Mouse (Mus musculus) CH12.LX (cell line): ENCODE results near the gene Mxra7. TPM values are rescaled to one million over a fixed set of nuclear protein-coding genes. Genes with fewer than 3 reads are reported as not detected.

Source experiments
- DNase-seq: peaks from one replicate; pipeline ENCODE4 v3.0.0-alpha.2; 2013; ENCODE audit errors: extremely low read depth
- H3K27ac ChIP-seq: 2 replicates; pipeline ENCODE4 v1.5.1; 2012; ENCODE audit warnings: low read depth, mild to moderate bottlenecking, control low read depth, moderate library complexity; ENCODE audit not compliant: insufficient read depth
- H3K27me3 ChIP-seq: replicated peaks from 2 replicates; pipeline ENCODE3; 2012; ENCODE audit warnings: inconsistent platforms
- H3K36me3 ChIP-seq, 2 experiments: replicated peaks in 1 of 2; 2 replicates each; pipeline versions ENCODE3 to v1.6.1; 2012; ENCODE audit warnings: inconsistent platforms in 1 of 2, low read length in 1 of 2, mild to moderate bottlenecking in 1 of 2, mixed read lengths in 1 of 2, moderate library complexity in 1 of 2; ENCODE audit not compliant: control insufficient read depth in 1 of 2, insufficient read depth in 1 of 2
- H3K4me1 ChIP-seq, 2 experiments: 2 replicates each; pipeline ENCODE4 v1.6.1; 2012; ENCODE audit warnings: inconsistent platforms in 1 of 2, moderate library complexity in 1 of 2; ENCODE audit not compliant: insufficient read depth in 2 of 2, control insufficient read depth in 1 of 2
- H3K4me2 ChIP-seq: 2 replicates; pipeline ENCODE4 v1.6.1; 2012; ENCODE audit warnings: low read depth, mild to moderate bottlenecking, control low read depth; ENCODE audit not compliant: poor library complexity, insufficient read depth, severe bottlenecking
- H3K4me3 ChIP-seq, 3 experiments: fragments of 150-350 bp in 1 of 3; sonication (generic) in 1 of 3; replicated peaks in 1 of 3; 2 replicates each; pipeline versions ENCODE3 to v1.5.1; 2011 to 2012; ENCODE audit warnings: low read depth in 2 of 3, low read length in 2 of 3, mild to moderate bottlenecking in 2 of 3, moderate library complexity in 2 of 3, control low read depth in 1 of 3, improper control_type of control experiment in 1 of 3, inconsistent platforms in 1 of 3, mixed read lengths in 1 of 3; ENCODE audit not compliant: poor library complexity in 1 of 3
- H3K79me2 ChIP-seq: replicated peaks from 2 replicates; pipeline ENCODE4 v1.6.1; 2012; ENCODE audit warnings: mild to moderate bottlenecking, moderate library complexity; ENCODE audit not compliant: control insufficient read depth, poor library complexity, insufficient read depth, severe bottlenecking; ENCODE audit errors: extremely low read depth
- H3K9ac ChIP-seq: 2 replicates; pipeline ENCODE4 v1.6.1; 2012; ENCODE audit warnings: low read depth, mild to moderate bottlenecking, control low read depth, moderate library complexity; ENCODE audit not compliant: insufficient read depth
- H3K9me3 ChIP-seq: replicated peaks from 2 replicates; pipeline ENCODE3; 2012; ENCODE audit warnings: low read length, inconsistent platforms, mixed read lengths
- BHLHE40 ChIP-seq: IDR thresholded peaks from 2 replicates; pipeline ENCODE4 v1.6.1; 2011; ENCODE audit warnings: mild to moderate bottlenecking, low read depth, low read length, improper control_type of control experiment
- CHD2 ChIP-seq: IDR thresholded peaks from 2 replicates; pipeline ENCODE4 v1.6.1; 2011; ENCODE audit warnings: low read length, improper control_type of control experiment
- CTCF ChIP-seq, 2 experiments: IDR thresholded peaks in 1 of 2; conservative IDR thresholded peaks in 1 of 2; 2 replicates each; pipeline ENCODE4 v1.5.1; 2011 to 2012; ENCODE audit warnings: low read depth in 2 of 2, low read length in 2 of 2, improper control_type of control experiment in 1 of 2, inconsistent platforms in 1 of 2, mild to moderate bottlenecking in 1 of 2, moderate library complexity in 1 of 2
- ETS1 ChIP-seq: conservative IDR thresholded peaks from 2 replicates; pipeline ENCODE4 v1.6.1; 2012; ENCODE audit warnings: low read depth, mild to moderate bottlenecking, inconsistent platforms, low read length, improper control_type of control experiment, moderate library complexity
- HCFC1 ChIP-seq: IDR thresholded peaks from 2 replicates; pipeline ENCODE4 v1.6.1; 2012; ENCODE audit warnings: low read depth, mild to moderate bottlenecking, inconsistent platforms, low read length, improper control_type of control experiment
- JUN ChIP-seq: IDR thresholded peaks from 2 replicates; pipeline ENCODE4 v1.6.1; 2011; ENCODE audit warnings: low read depth, mild to moderate bottlenecking, low read length, improper control_type of control experiment, moderate library complexity; ENCODE audit not compliant: insufficient read depth
- JUND ChIP-seq: conservative IDR thresholded peaks from 2 replicates; pipeline ENCODE4 v1.6.1; 2011; ENCODE audit warnings: low read depth, low read length, improper control_type of control experiment
- KAT2A ChIP-seq: IDR thresholded peaks from 2 replicates; pipeline ENCODE4 v1.6.1; 2012; ENCODE audit warnings: low read length, improper control_type of control experiment, inconsistent platforms; ENCODE audit not compliant: insufficient replicate concordance
- MAFK ChIP-seq: IDR thresholded peaks from 2 replicates; pipeline ENCODE4 v1.6.1; 2011; ENCODE audit warnings: low read length, improper control_type of control experiment; ENCODE audit not compliant: insufficient replicate concordance
- PAX5 ChIP-seq: IDR thresholded peaks from 2 replicates; pipeline ENCODE4 v1.6.1; 2012; ENCODE audit warnings: low read length, inconsistent platforms, mixed read lengths
- SIN3A ChIP-seq: IDR thresholded peaks from 2 replicates; pipeline ENCODE4 v1.6.1; 2012; ENCODE audit warnings: low read length, improper control_type of control experiment, inconsistent platforms
- SMC3 ChIP-seq: IDR thresholded peaks from 2 replicates; pipeline ENCODE4 v1.6.1; 2011; ENCODE audit warnings: low read depth, low read length, improper control_type of control experiment
- TBP ChIP-seq: conservative IDR thresholded peaks from 2 replicates; pipeline ENCODE4 v1.6.1; 2011; ENCODE audit warnings: low read depth, low read length, improper control_type of control experiment
- UBTF ChIP-seq: IDR thresholded peaks from 2 replicates; pipeline ENCODE4 v1.6.1; 2012; ENCODE audit warnings: low read depth, mild to moderate bottlenecking, inconsistent platforms, low read length, improper control_type of control experiment, moderate library complexity
- ZKSCAN1 ChIP-seq: IDR thresholded peaks from 2 replicates; pipeline ENCODE4 v1.6.1; 2012; ENCODE audit warnings: low read depth, inconsistent platforms, low read length, improper control_type of control experiment, borderline replicate concordance
- ZMIZ1 ChIP-seq: IDR thresholded peaks from 2 replicates; pipeline ENCODE4 v1.6.1; 2012; ENCODE audit warnings: low read depth, mild to moderate bottlenecking, inconsistent platforms, low read length, improper control_type of control experiment
- ZNF384 ChIP-seq: IDR thresholded peaks from 2 replicates; pipeline ENCODE4 v1.6.1; 2012; ENCODE audit warnings: low read depth, low read length, improper control_type of control experiment, inconsistent platforms
- dilution Hi-C: fragments of 300-500 bp; cut with MboI; formaldehyde crosslinking; loops from 2 replicates; pipeline ENCODE4 v1.14.3; 2020; ENCODE audit warnings: low sequenced_read_pairs; ENCODE audit not compliant: extremely low pct_unique_long_range_greater_than_20kb, extremely low pct_ligation_motif_present
- in situ Hi-C: fragments of 300-500 bp; cut with MboI; formaldehyde crosslinking; loops from 3 replicates; pipeline ENCODE4 v1.14.3; 2019; ENCODE audit warnings: low sequenced_read_pairs, low pct_ligation_motif_present, low pct_unique_long_range_greater_than_20kb, mixed read lengths
- polyA plus RNA-seq: library from polyadenylated mRNA; unstranded; fragments of >175 nt; gene quantifications from 2 replicates; pipeline ENCODE4 v1.2.1, GENCODE M21; 2012; ENCODE audit warnings: low read depth; ENCODE audit not compliant: insufficient read length
- total RNA-seq, 2 experiments: library from RNA; depleted of rRNA; stranded (reverse); fragments of 300-350 nt in 1 of 2; fragments of >200 nt in 1 of 2; gene quantifications; 2 replicates each; pipeline ENCODE4 v1.2.3; 2012 to 2014

The Mxra7 gene
- total and polyA plus RNA-seq, 3 experiments: not detected

DNA sequence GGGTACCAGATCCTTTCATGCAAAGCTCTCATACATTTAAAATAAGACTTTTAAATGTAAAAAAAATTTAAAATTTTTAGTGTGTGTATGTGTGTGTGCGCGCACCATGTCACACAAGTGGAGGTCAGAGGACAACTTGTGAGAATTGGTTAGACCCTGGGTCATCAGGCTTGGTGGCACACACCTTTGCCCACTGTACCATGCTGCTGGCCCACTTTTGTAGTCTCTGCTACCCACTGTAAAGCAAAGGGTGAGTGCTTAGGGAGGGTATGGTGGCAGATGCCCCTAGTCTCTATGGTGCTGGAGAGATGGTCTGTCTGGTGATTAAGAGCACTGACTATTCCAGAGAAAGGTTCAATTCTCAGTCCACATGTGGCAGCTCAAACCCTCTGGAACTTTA is 4.6 kb downstream of the Mxra7 start:
- TF ChIP-seq SIN3A (no peak), BHLHE40 (no peak), MAFK (no peak), CTCF (conservative IDR thresholded peaks at IDR 0.05 in 1 of 2, IDR thresholded peaks at IDR 0.05 in 1 of 2; ENCODE audit: low read depth in 2 of 2, low read length in 2 of 2) (no peak), CHD2 (no peak), JUN (no peak), SMC3 (no peak), ZNF384 (no peak)
- no peak for DNase-seq
- no peak overlapping the region for H3K9ac ChIP-seq
- no peaks in the 10 kb centered on the region for H3K36me3 ChIP-seq
- H3K4me2 ChIP-seq: no peak overlapping the region
- in situ Hi-C loops: no loop called here
- no peak overlapping the region for H3K27ac ChIP-seq
- H3K9me3 ChIP-seq: no peaks in the 10 kb centered on the region
- H3K4me3 ChIP-seq: no peak overlapping the region
- no peaks in the 10 kb centered on the region for H3K79me2 ChIP-seq
- H3K4me1 ChIP-seq: no peaks in the 10 kb centered on the region
- H3K27me3 ChIP-seq: no peaks in the 10 kb centered on the region
- dilution Hi-C loops: no loop called here

- DNase-seq: no peak
- Histone ChIP-seq H3K27me3 (no peaks in the 10 kb centered on the region), H3K36me3 (no peaks in the 10 kb centered on the region), H3K79me2 (no peaks in the 10 kb centered on the region), H3K9me3 (no peaks in the 10 kb centered on the region), H3K4me1 (0 out of 4 replicates have a peak, but pooled peaks cover 0 to 2% of the 10 kb centered on the region in 2 experiments), H3K4me3 (no peak overlapping the region), H3K9ac (no peak overlapping the region), H3K4me2 (no peak overlapping the region), H3K27ac (no peak overlapping the region)
- dilution Hi-C loops (no loop called here), in situ Hi-C loops (no loop called here)
- TF ChIP-seq JUND: no peak
- no peak for TF ChIP-seq CHD2
- no peak for TF ChIP-seq MAFK
- TF ChIP-seq PAX5: no peak
- TF ChIP-seq ZNF384: no peak
- TF ChIP-seq TBP: no peak
- no peak for TF ChIP-seq HCFC1
- no peak for TF ChIP-seq KAT2A
- no peak for TF ChIP-seq SIN3A
- TF ChIP-seq ZKSCAN1: no peak
- no peak for TF ChIP-seq UBTF
- TF ChIP-seq ZMIZ1: no peak
- no peak for TF ChIP-seq ETS1
These were observed 5.2 kb downstream of the Mxra7 start for GRCm38 (mm10) chr11:116822626-116823025.
